Mouse (Mus musculus) NIH3T3 (cell line): ENCODE data around the gene Rbfox1.

Source experiments
- DNase-seq: peaks from one replicate; pipeline ENCODE4 v3.0.0-alpha.2; 2012; ENCODE audit warnings: low read depth

Gene Rbfox1

GRCm38 (mm10) chr16:7229232-7229631 is 1344.1 kb downstream of the Rbfox1 start:
- no peak for DNase-seq

DNA sequence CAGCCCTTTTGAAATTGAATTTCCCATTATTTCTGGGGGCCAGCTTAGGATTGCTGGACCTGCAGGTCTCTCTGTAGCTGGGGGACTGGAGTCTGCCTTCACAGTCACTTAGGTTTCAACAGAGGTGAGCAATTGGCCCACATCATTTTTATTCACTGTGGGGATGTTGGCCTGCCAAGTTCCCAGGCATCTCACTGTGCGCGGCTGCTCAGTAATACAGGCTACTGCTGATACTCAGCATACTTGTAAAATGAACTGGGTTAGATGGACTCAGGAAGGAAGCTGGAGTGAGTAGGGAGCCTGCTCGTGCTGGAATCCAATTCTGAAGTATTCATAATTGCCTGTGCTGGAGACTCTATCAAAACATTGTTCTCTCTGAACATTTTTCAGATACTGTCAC is 1356.5 kb downstream of the Rbfox1 start:
- no peak for DNase-seq

- DNase-seq = no peak
Observed at GRCm38 (mm10) chr16:7242501-7242900, 1357.3 kb downstream of the Rbfox1 start.

DNA sequence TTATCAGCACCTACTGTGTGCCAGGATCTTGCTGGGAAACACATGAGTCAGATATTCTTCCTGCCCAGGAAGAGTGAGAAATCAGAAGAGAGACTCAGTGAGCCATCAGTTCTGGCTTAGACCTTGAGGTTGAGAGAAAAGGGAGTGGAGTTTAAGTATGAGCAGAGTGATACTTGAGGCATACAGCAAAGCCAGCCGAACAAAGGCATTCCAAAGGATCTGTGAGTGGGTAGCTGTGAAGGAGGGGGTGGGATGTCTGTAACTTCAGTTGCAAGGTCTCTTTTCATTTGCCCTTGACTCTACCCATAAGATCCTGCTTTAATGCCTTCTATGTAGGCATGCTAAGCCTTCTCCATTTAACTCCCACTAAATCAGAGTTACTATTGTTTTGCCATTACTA is 1359.2 kb downstream of the Rbfox1 start:
- DNase-seq = no peak

DNA sequence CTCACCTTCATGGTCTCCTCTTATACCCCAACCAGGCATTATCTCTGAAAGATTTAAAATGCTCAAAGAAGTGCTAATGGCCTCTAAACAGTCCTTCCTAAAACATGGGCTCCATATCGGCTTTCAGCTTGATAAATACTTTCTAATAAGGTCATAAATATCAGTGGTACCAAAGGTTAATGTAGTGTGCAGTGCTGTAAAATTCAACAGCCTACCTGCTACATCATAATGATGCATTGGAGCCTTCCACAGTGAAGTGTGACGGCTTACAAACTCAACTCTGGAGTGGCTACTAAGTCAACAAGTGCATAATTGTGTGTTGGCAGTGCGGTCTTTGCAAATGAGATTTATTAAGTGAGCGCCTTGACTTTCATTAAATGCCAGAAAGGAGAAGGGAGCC is 1366.5 kb downstream of the Rbfox1 start:
- no peak for DNase-seq

- peak; percentile 48 for DNase-seq
Observed at GRCm38 (mm10) chr16:7257366-7257765, 1372.2 kb downstream of the Rbfox1 start.

DNA sequence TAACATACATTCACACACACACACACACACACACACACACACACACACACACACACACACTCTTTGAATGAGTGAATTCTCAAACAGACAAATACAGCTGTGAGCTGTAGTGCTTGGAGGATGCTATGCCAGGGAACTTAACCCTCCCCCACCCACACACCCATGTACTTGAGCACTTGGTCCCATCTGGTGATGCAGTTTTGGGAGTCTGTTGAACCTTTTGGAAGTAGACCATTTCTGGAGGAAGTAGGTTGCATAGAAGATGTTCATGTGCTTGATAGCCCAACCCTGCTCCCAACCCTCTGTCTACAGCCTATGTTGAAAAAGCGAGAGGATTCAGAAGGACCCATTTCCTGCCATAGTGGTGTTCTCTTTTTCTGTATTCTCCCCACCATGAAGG is 1378.1 kb downstream of the Rbfox1 start:
- no peak for DNase-seq

- DNase-seq = peak; percentile 39
Observed at GRCm38 (mm10) chr16:7265715-7266114, 1380.6 kb downstream of the Rbfox1 start.

DNA sequence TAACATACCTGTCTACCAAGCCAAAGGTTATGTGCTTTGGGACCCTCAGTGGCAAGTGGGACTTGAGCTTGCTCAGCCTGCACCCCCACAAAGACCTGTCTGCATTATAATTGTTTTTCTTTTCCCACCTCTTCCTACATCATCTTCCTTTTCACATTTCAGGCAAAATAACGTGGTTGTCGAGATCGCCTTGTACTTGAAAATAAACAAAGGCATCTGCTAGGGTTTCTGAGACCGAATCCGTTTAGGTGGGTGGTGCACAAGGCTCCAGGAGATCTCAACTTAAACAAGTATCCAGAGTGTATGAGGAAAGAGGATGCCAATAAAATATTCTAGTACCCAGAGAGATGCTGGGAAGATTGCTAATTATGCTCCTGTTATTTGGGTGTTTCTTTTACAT is 1390.3 kb downstream of the Rbfox1 start:
- DNase-seq = no peak

GRCm38 (mm10) chr16:7275901-7276300 is 1390.7 kb downstream of the Rbfox1 start:
- DNase-seq = peak; percentile 46

DNA sequence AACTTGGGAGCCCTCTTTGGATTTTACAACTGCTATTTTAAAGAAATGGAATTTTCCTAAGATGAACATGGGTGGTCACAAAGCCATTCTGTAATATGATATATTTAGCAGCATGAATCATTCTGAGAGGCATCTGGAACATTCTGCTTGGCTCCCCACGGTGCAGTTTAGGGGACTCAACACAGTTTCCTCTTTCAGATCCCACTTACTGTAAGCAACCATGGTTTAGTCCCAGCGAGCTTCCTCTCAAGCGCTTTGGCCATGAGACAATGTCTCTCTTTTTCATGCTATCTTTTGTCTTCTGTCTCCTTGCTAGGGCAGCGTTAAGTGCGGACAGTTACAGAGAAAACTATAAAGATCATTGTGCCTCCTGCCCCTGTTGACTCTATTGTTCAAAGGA is 1394.4 kb downstream of the Rbfox1 start:
- peak; percentile 46 for DNase-seq

- peak; percentile 67 for DNase-seq
Observed at GRCm38 (mm10) chr16:7282257-7282656, 1397.1 kb downstream of the Rbfox1 start.

- DNase-seq = no peak
Observed at GRCm38 (mm10) chr16:7292985-7293805, 1408.0 kb downstream of the Rbfox1 start.

- no peak for DNase-seq
Observed at GRCm38 (mm10) chr16:7302416-7302815, 1417.3 kb downstream of the Rbfox1 start.

GRCm38 (mm10) chr16:7329196-7329595 is 1444.0 kb downstream of the Rbfox1 start:
- DNase-seq = no peak

- no peak for DNase-seq
Observed at GRCm38 (mm10) chr16:7341186-7341585, 1456.0 kb downstream of the Rbfox1 start.

- no peak for DNase-seq
Observed at GRCm38 (mm10) chr16:7345298-7345697, 1460.1 kb downstream of the Rbfox1 start.

DNA sequence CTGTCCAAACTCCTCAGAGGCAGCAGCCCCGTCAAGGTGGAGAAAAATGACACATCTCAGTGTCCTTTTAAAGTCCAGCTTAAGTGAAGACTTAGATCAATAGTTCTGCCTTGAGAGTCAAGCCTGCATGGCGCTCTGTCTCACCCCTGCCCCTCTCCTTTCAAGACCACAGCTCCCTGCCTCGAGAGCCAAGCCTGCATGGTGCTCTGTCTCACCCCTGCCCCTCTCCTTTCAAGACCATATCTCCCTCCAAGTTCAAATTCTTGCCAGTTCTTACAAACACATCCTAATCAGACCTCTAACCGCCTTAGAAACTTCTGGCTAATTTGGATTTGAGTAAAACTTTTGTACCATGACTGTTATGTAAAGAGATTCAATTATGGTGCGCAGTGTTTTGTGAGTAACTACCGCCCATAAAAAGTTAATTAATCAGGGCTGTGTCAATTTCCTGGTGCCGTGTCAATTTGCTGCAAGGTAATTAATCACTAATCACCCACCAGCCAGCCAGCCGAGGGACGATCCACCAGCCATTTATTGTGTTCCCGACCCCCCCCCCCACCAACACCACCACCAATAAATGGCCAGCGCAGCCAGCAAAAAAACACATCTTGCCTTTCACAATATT is 1461.0 kb downstream of the Rbfox1 start:
- DNase-seq = no peak

DNA sequence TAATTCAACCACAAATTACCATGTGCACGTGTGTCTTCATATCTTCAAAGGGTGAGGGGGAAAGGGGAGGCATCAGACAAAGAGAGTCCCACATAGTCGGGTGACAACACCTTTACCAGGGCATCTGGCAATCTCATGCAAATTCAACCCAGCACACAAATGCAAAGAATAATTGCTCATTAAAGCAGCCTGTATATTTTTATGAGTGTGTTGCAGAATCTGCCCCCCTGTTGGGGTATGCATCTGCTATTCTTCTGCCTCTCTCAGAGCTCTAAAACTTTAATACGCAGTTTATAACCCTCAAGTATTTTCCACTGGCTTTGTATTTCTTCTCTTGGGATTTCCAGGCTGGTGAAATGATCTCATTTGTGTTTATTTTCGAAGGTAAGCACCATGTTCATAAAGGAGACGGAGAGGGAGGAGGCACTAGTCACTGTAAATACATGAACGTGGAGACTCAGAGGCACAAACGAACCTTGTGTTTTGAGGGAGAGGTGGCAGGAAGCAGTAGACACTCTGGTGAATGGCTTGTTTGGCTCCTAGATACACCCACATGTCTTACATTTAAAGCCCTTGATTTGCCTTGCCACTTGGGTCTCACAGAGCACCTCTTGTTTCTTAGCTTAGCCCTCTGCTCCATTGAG is 1462.5 kb downstream of the Rbfox1 start:
- no peak for DNase-seq

DNA sequence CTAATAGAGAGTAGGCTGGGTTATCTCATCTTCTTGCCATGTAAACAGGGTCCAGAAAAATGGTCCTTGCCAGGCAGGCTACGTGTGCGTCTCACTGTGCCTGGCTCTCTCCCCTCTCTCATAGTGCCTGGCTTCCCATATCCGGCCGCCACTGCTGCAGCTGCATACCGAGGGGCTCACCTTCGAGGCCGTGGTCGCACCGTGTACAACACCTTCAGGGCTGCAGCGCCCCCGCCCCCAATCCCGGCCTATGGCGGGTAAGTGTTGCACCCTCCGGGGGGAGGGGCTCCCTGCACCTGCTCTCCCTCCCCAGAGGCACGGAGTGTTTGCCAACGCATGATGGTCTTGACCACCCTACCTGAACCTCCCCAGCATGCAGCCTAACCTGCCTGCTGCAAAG is 1467.7 kb downstream of the Rbfox1 start:
- DNase-seq = no peak

DNA sequence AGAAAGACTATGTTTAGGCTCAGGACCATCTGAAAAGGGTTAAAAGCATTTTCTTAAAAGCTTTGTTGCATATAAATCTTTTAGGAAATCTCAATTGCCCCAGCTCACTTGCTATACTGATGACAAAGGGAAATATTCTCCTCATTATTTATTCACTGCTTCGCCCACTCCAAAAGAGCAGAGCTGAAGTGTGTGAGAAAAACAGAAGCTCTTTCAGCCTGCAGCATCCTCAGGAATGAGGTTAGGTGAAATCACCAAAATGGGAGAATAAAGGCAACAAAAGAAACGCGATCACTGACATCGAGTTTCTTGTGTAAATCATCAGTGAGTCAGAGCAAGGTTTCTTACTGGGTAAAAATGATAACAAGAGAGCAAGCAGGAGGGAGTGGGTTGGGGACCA is 1469.0 kb downstream of the Rbfox1 start:
- DNase-seq = no peak

- DNase-seq = no peak
Observed at GRCm38 (mm10) chr16:7359043-7359442, 1473.9 kb downstream of the Rbfox1 start.

DNA sequence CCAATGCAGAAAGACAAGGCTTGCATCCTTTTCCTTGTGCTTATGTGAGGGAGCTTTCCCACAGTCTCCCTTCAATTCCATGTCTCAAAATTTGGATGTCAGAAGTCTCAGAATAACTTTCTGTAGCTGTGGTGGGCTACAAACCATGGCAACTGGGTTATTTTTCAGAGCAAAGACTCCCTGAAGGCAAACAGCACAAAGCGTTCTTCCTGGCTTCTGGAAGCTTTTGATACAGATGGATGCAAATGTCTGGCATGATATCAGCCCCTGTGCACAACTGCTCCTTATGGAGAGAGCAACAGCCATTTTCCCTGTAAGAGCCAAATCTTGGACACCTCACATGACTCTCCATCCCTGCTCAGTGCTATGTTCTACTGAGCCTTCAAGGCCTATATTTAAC is 1475.6 kb downstream of the Rbfox1 start:
- DNase-seq = no peak
